Mouse (Mus musculus) midbrain, embryonic 12.5 days (tissue): ENCODE data around the gene Cetn3. TPM values are rescaled to one million over a fixed set of nuclear protein-coding genes. Genes with fewer than 3 reads are reported as not detected.

Source experiments
- ATAC-seq: fragments of 200-750 bp; cut with Nextera tagmentation; 2 replicates; pipeline ENCODE4 v1.8.0; 2017; ENCODE audit warnings: low read depth, moderate TSS enrichment, moderate library complexity; ENCODE audit not compliant: low FRiP score
- H3K27ac ChIP-seq: fragments of 300-500 bp; sonication (generic); replicated peaks from 2 replicates; pipeline ENCODE4 v1.5.1; 2016; ENCODE audit warnings: mild to moderate bottlenecking
- H3K27me3 ChIP-seq: fragments of 300-500 bp; sonication (generic); 2 replicates; pipeline ENCODE4 v1.6.1; 2016; ENCODE audit warnings: mild to moderate bottlenecking
- H3K36me3 ChIP-seq: fragments of 300-500 bp; sonication (generic); 2 replicates; pipeline ENCODE4 v1.6.1; 2016
- H3K4me1 ChIP-seq: fragments of 300-500 bp; sonication (generic); 2 replicates; pipeline ENCODE4 v1.6.1; 2016
- H3K4me2 ChIP-seq: fragments of 300-500 bp; sonication (generic); replicated peaks from 2 replicates; pipeline ENCODE4 v1.6.1; 2016; ENCODE audit warnings: mild to moderate bottlenecking, moderate library complexity
- H3K4me3 ChIP-seq: fragments of 300-500 bp; sonication (generic); 2 replicates; pipeline ENCODE4 v1.5.1; 2016; ENCODE audit warnings: mild to moderate bottlenecking
- H3K9ac ChIP-seq: fragments of 300-500 bp; sonication (generic); replicated peaks from 2 replicates; pipeline ENCODE4 v1.6.1; 2016; ENCODE audit warnings: mild to moderate bottlenecking, moderate library complexity
- H3K9me3 ChIP-seq: fragments of 300-500 bp; sonication (generic); 2 replicates; pipeline ENCODE4 v1.6.1; 2016; ENCODE audit warnings: mild to moderate bottlenecking
- WGBS: fragments of 180-500 bp; shearing (Covaris S2); methylation state at CpG from one replicate; pipeline ENCODE4 v1.1.7; 2016; 5-methylcytosine and 5-hydroxymethylcytosine counted together
- polyA plus RNA-seq: library from polyadenylated mRNA; unstranded; fragments of >200 nt; fragmentation: Nextera tagmentation; extraction: Ambion mirVana; gene quantifications from 2 replicates; pipeline ENCODE4 v1.2.1, GENCODE M21; 2016

The Cetn3 gene
- polyA plus RNA-seq, 1 experiment from 2014 or later, result 236 TPM

DNA sequence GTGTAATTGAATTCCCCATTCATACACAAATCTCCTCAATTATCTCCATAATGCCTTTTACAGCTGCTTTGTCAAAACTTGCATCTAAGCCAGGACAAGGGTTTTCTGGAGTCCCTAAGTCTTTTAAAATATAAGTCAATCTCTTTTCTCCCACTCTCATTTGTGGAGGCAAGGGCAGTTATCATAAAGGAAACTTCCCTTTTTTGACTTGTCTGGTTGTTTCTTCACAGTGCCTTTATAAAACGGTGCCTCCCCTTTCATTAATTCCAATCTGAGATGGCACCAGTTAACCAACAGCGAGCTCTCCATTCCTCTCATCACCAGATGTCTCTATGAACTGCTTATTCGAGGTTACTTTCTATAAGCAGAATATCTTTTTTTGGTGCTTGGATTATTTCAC lies 6.7 kb upstream of the Cetn3 start:
- Histone ChIP-seq H3K4me1 (no peaks in the 10 kb centered on the region), H3K4me2 (no peak overlapping the region), H3K4me3 (no peak overlapping the region), H3K36me3 (no peaks in the 10 kb centered on the region; the same call in 1 of the 2 replicates), H3K27me3 (no peaks in the 10 kb centered on the region), H3K9me3 (no peaks in the 10 kb centered on the region), H3K27ac (no peak overlapping the region), H3K9ac (no peak overlapping the region)
- ATAC-seq, result no peak
- 81% methylated on average over 3 of the region's 3 CpGs for WGBS

- no peaks in the 10 kb centered on the region for H3K27me3 ChIP-seq
- H3K27ac ChIP-seq, result peak overlapping the region; percentile 98
- H3K9me3 ChIP-seq, result no peaks in the 10 kb centered on the region
- ATAC-seq, result no peak
- H3K4me2 ChIP-seq, result peak overlapping the region; percentile 66
- peaks cover 24% of the 10 kb centered on the region for H3K4me1 ChIP-seq
- H3K4me3 ChIP-seq, result peak overlapping the region; percentile 71
- peaks cover 4% of the 10 kb centered on the region; the same call in 1 of the 2 replicates for H3K36me3 ChIP-seq
- WGBS, result 48% methylated on average over 9 of the region's 9 CpGs
- peak overlapping the region; percentile 61 for H3K9ac ChIP-seq
Measured at GRCm38 (mm10) chr13:81782475-81782874, 402 bp upstream of the Cetn3 start.

GRCm38 (mm10) chr13:81783405-81784342 lies 797 bp downstream of the Cetn3 start:
- Histone ChIP-seq H3K36me3 (peaks cover 13% of the 10 kb centered on the region), H3K9me3 (no peaks in the 10 kb centered on the region), H3K9ac (peak overlapping the region; percentile 83), H3K27me3 (no peaks in the 10 kb centered on the region), H3K27ac (peak overlapping the region; percentile 98), H3K4me2 (peak overlapping the region; percentile 66), H3K4me3 (peak overlapping the region; percentile 71), H3K4me1 (peaks cover 24% of the 10 kb centered on the region)
- ATAC-seq, result peak; percentile 98
- under 1% methylated on average over 57 of the region's 62 CpGs for WGBS

GRCm38 (mm10) chr13:81785766-81786480 lies 3.0 kb downstream of the Cetn3 start:
- Histone ChIP-seq H3K4me3 (no peak overlapping the region), H3K27me3 (no peaks in the 10 kb centered on the region), H3K9me3 (no peaks in the 10 kb centered on the region), H3K36me3 (peaks cover 29% of the 10 kb centered on the region), H3K27ac (0 out of 2 replicates have a peak overlapping the region, but pooled peaks have one; percentile 35), H3K4me1 (peaks cover 24% of the 10 kb centered on the region), H3K4me2 (peak overlapping the region; percentile 21; the same call in 1 of the 2 replicates), H3K9ac (no peak overlapping the region)
- WGBS, result 72% methylated on average over 11 of the region's 11 CpGs
- ATAC-seq, result no peak

DNA sequence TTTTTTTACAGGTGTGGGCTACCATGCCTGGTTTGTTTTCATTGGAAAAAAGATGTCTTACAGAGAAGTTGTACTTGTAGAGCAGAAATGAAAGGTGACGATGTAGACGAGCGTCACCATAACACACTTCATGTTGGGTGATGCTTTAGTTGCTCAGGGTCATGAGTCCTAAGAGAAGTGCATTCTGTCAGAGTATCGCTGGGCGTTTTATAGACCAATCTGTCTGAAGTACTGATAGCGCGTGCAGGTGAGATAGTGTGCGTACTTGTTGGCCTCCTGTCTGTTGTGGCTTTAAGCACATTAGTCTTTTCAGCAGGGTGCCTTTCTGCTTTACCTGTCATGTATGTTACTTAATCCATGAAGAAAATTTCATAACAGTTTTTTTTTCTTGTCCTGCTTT lies 7.3 kb downstream of the Cetn3 start:
- peaks cover 33% of the 10 kb centered on the region for H3K36me3 ChIP-seq
- H3K4me2 ChIP-seq, result no peak overlapping the region
- 97% methylated on average over 8 of the region's 8 CpGs for WGBS
- ATAC-seq, result no peak
- H3K4me3 ChIP-seq, result no peak overlapping the region
- H3K27me3 ChIP-seq, result no peaks in the 10 kb centered on the region
- no peak overlapping the region for H3K27ac ChIP-seq
- H3K9me3 ChIP-seq, result no peaks in the 10 kb centered on the region
- H3K9ac ChIP-seq, result no peak overlapping the region
- peaks cover 8% of the 10 kb centered on the region for H3K4me1 ChIP-seq

DNA sequence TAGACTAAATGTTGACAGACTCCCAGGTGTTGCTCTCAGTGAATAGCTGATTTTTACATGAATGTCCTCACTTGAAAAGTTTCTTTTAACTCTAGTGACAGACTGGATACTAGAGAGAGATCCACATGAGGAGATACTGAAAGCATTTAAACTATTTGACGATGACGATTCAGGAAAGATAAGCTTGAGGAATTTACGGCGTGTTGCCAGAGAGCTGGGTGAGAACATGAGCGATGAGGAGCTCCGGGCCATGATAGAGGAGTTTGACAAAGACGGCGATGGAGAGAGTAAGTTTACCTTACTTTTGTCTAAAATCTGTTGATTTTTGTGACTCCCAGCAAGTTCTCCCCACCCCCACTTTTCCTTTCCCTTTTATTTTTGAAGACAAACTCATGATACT lies 9.0 kb downstream of the Cetn3 start:
- peaks cover 33% of the 10 kb centered on the region for H3K36me3 ChIP-seq
- no peak for ATAC-seq
- 92% methylated on average over 8 of the region's 8 CpGs for WGBS

DNA sequence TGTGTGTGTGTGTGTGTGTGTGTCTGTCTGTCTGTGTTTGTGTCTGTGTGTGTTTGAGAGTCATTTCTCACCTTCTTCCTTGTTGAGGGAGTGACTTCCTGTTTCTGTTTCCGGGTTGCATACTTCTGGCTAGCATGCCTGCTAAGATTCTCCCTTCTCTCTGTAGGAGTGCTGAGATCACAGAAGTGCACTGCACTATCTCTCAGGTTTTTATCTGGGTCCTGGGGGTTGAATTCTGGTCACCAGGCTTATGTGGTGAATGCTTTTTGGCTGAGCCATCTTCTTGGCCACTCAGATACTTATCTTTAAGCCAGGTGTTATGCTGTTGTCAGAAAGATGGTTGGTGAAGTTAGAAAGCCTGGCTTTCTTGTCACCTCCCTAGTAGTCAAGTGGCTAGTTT lies 11.0 kb downstream of the Cetn3 start:
- Histone ChIP-seq H3K27me3 (no peaks in the 10 kb centered on the region), H3K4me1 (no peaks in the 10 kb centered on the region), H3K4me3 (no peak overlapping the region), H3K36me3 (peaks cover 18% of the 10 kb centered on the region; the same call in 1 of the 2 replicates), H3K4me2 (no peak overlapping the region), H3K9ac (no peak overlapping the region), H3K9me3 (no peaks in the 10 kb centered on the region), H3K27ac (no peak overlapping the region)
- 67% methylated on average over 1 of the region's 1 CpGs for WGBS
- no peak for ATAC-seq

More for the DNA sequence above, 9.0 kb downstream of the Cetn3 start:
- Histone ChIP-seq H3K27ac (no peak overlapping the region), H3K9ac (no peak overlapping the region), H3K4me2 (no peak overlapping the region), H3K27me3 (no peaks in the 10 kb centered on the region), H3K4me1 (no peaks in the 10 kb centered on the region), H3K9me3 (no peaks in the 10 kb centered on the region), H3K4me3 (no peak overlapping the region)

DNA sequence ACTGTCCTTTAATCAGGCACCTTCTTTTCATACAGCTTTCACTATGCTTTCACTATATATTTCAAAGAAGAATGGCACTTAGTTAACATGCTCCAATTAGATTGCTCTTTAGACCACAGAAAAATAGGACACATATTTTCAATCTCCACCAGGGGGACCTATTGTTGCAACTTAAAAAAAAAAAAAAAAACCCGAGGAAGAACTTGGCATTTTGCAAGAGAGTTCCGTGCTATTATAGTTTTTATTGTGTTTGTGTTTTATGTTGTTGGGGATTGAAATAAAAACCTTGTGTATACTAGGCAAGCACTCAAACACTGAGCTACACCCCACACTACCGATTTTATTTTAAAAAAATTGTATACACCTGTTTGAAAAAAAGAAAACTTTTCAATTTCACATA lies 18.2 kb downstream of the Cetn3 start:
- Histone ChIP-seq H3K9ac (no peak overlapping the region), H3K4me1 (no peaks in the 10 kb centered on the region), H3K36me3 (no peaks in the 10 kb centered on the region), H3K27me3 (no peaks in the 10 kb centered on the region), H3K4me3 (no peak overlapping the region), H3K9me3 (no peaks in the 10 kb centered on the region), H3K4me2 (no peak overlapping the region), H3K27ac (no peak overlapping the region)
- ATAC-seq, result no peak
- 56% methylated on average over 3 of the region's 3 CpGs for WGBS

DNA sequence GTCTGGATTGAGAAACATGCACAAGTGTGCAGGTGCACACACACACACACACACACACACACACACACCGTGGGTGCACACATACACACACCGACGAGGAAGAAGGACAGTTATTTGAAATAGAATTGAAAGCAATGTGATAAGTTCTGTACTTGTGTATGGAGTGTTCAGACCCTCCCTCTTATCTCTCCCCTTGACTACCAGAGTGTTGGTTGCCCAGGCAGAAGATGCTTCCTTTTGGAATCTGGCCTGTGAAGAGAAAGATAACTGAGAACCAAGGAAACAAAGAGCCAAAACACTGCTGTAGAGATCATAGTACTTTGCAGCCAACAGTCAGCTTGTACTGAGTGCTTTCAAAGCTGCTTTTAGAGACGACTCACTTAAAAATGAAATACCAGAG lies 20.8 kb downstream of the Cetn3 start:
- no peaks in the 10 kb centered on the region for H3K4me1 ChIP-seq
- no peak for ATAC-seq

GRCm38 (mm10) chr13:81822750-81823149 lies 39.9 kb downstream of the Cetn3 start:
- ATAC-seq, result no peak
- Histone ChIP-seq H3K9me3 (no peaks in the 10 kb centered on the region), H3K27ac (no peak overlapping the region), H3K4me3 (no peak overlapping the region), H3K4me1 (no peaks in the 10 kb centered on the region), H3K27me3 (no peaks in the 10 kb centered on the region), H3K9ac (no peak overlapping the region), H3K36me3 (no peaks in the 10 kb centered on the region), H3K4me2 (no peak overlapping the region)

More for the DNA sequence above, 20.8 kb downstream of the Cetn3 start:
- Histone ChIP-seq H3K9ac (no peak overlapping the region), H3K9me3 (no peaks in the 10 kb centered on the region), H3K27ac (no peak overlapping the region), H3K4me3 (no peak overlapping the region), H3K4me2 (no peak overlapping the region), H3K27me3 (no peaks in the 10 kb centered on the region), H3K36me3 (no peaks in the 10 kb centered on the region)
- 94% methylated on average over 4 of the region's 4 CpGs for WGBS

DNA sequence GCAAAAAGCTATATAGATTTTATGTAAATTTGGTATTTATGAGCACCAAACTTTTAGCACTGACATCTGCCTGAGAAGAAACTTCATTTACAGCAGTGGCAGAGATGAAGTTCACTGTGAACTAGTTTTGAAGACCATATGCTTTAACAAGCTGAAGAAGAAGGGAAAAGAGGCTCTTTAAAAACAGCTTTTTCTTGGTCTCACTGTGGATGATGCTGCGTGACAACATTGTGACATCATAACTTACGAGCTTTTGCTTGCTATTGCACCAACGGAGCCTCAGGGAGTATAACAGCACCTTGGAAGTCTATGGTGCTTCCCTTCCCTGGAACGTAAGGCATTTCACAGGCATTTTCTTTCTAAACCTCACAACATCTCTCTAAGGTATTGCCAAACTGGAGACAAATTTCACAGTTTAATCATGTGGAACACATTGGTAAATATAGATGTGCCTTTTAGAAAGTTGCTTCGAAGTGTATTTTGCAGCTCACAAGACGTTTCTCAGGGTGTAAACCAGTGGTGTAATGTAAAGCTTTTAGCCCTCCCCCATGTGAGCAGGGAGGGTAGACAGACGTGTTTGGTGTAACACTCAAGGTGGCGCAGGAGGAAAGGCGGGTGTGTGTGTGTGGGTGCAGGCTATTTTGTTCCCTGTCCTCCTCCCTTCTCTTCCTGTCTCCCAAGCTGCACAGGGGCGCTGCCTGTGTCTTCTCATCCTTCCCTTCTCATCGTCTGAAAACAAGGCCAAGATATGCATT lies 41.9 kb downstream of the Cetn3 start:
- H3K4me3 ChIP-seq, result no peak overlapping the region
- H3K9me3 ChIP-seq, result no peaks in the 10 kb centered on the region
- H3K27ac ChIP-seq, result no peak overlapping the region
- H3K4me1 ChIP-seq, result no peaks in the 10 kb centered on the region
- WGBS, result 81% methylated on average over 11 of the region's 11 CpGs
- no peak overlapping the region for H3K4me2 ChIP-seq
- no peaks in the 10 kb centered on the region for H3K27me3 ChIP-seq
- ATAC-seq, result no peak
- no peaks in the 10 kb centered on the region for H3K36me3 ChIP-seq
- no peak overlapping the region for H3K9ac ChIP-seq
